Mouse (Mus musculus) WW6 (cell line): ENCODE data around the gene Tubb2b.

Source experiments
- DNase-seq: peaks from one replicate; pipeline ENCODE4 v3.0.0-alpha.2; 2013; ENCODE audit warnings: low read depth, low spot score

Gene Tubb2b

GRCm38 (mm10) chr13:34136605-34137004 is 6.3 kb upstream of the Tubb2b start:
- no peak for DNase-seq

GRCm38 (mm10) chr13:34134276-34134675 is 4.0 kb upstream of the Tubb2b start:
- no peak for DNase-seq

DNA sequence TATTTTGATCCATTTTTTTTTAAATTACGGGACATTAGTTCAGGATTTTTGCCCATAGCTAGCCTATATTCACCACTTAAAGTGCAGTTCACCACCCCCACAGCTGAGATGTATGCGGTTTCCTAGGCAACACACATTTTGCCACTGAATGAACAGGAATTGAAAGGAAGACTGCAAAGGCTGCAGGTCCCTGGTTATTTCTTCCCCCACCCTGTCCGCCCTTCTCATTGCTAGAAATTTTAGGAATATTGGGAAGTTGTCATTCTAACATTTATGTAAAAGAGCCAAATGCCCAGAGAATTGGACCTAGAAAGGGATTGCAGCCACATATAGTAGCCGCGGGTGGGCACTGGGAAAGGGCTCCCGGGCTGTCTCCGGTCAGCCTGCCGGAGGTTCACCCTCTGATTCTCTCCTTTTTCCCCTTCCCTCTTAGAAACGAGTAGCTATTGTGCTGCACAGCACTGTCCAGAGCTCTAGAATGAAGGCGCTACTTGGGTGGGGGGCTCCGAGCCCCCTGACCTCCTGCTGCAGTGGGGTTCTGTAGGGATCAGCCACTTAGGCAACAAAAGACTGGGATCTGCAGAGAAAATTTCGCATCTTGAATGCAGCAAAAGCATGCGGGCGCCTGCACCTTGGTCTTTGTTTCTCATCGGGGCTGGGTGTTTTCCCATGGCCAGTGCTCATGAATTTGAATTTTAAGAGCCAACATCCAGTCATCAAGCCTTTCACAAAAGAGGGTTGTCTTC is 3.2 kb upstream of the Tubb2b start:
- no peak for DNase-seq

- no peak for DNase-seq
Measured at GRCm38 (mm10) chr13:34132875-34133274, 2.6 kb upstream of the Tubb2b start.

DNA sequence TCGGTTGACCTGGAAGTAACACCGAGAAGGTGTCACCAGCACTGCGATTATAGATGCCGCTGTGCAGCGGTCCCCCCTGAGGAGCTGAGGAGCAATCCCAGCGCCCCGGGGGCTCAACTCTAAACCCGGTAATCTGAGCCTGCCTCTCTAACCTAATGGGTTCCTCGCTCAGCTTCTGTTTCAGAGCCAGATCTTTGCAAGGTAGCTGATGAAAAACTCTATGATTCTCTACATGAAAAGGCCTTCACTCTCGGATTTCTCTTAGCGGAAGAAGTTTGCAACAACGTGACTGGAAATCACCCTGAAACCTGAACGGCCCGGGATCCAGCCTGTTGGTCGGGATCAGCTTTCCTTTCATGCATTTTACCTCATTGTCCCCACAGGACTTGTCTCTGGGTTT is 2.0 kb upstream of the Tubb2b start:
- DNase-seq, result no peak

- peak; percentile 68 for DNase-seq
Measured at GRCm38 (mm10) chr13:34131708-34132060, 1.4 kb upstream of the Tubb2b start.

- DNase-seq, result peak; percentile 85
Measured at GRCm38 (mm10) chr13:34131011-34131707, 893 bp upstream of the Tubb2b start.

- DNase-seq, result peak; percentile 84
Measured at GRCm38 (mm10) chr13:34129485-34130225, 611 bp downstream of the Tubb2b start.

DNA sequence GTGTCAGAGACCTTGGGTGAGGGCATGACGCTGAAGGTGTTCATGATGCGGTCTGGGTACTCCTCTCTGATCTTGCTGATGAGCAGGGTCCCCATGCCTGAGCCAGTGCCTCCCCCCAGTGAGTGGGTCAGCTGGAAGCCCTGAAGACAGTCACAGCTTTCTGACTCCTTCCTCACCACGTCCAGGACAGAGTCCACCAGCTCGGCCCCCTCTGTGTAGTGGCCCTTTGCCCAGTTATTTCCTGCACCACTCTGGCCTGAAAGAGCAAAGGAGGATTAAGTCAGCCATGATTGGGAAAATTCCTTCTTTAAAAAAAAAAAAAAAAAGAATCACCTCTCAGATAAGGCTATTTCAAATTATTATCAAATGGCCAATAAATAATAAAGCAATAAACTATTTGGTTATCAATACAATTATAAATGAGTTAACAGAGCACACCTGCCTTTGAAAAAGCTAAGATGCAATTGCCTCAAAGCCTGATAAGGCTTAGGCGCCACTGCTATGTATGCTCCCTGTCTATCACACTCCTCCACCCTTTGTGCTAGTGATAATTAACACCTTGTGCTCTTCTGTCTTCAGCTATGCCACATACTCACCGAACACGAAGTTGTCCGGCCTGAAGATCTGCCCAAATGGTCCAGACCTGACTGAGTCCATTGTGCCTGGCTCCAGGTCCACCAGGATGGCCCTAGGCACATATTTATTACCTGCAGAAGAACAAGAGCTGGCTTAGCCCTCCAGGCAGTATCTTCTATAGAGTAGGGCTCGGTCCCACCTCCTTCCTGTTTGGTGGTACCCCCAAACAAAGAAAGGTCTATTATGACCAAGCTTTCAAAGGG is 1.8 kb downstream of the Tubb2b start:
- DNase-seq, result no peak

DNA sequence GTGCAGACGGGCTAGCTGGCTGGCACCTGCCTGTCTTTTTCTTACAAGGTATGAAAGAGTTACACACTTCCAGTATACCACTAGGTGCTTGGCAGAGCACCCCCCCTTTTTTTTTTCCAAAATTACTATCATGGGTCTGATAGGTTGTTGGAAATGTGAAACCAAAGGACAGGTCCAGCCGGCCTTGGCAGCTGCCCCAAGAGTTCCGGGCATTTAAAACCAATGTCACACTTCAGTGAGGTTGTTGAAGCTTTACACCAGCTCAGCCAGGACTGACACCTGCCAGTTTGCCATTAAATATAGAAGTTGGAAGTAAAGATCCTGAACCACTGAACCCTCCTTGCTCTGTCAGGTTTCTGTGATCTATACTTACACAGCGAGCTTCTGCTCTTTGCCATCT is 4.6 kb downstream of the Tubb2b start:
- no peak for DNase-seq

GRCm38 (mm10) chr13:34120536-34120935 is 9.7 kb downstream of the Tubb2b start:
- no peak for DNase-seq

- DNase-seq, result no peak
Measured at GRCm38 (mm10) chr13:34119406-34119805, 10.9 kb downstream of the Tubb2b start.

- no peak for DNase-seq
Measured at GRCm38 (mm10) chr13:34118816-34119215, 11.4 kb downstream of the Tubb2b start.

DNA sequence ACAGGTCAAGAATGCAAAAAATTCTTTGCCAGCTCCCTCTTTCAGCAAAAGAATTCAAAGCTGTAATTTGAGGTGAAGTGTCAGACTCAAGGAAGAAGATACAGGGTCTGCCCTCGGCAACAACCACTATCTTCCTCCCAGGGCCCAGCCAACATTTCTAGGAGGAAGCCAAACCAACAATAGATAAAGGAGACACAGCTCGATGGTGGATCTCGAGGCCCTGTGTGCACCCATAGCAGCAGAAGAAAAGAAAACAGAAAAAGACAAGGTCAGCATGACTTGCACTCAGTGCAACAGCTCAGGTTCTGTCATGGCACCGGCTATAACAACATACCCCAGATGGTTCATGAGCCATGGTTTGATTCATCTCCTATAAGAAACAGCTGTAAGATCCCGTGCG is 13.8 kb downstream of the Tubb2b start:
- DNase-seq, result no peak

- DNase-seq, result no peak
Measured at GRCm38 (mm10) chr13:34114654-34115053, 15.6 kb downstream of the Tubb2b start.

DNA sequence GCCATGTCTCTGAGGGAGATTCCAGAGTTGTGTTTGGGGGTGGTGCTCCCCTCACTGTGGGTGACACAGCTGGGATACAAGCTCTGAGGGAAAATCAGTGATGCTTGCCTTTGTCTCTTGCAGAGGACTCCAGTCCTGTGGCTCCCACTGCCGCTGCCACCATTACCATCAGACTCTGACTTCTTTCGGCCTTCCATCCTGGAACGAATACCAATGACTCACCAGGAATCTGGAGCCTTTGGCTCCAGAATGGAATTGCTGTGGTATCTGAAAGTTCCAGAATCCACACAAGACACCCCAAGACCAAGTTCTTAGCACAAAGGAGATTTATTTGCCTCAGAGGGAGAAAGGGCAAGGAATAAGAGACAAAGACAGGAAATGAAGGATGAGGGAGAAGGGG is 17.2 kb downstream of the Tubb2b start:
- no peak for DNase-seq

GRCm38 (mm10) chr13:34112369-34113081 is 17.7 kb downstream of the Tubb2b start:
- DNase-seq, result no peak

- no peak for DNase-seq
Measured at GRCm38 (mm10) chr13:34111878-34112277, 18.4 kb downstream of the Tubb2b start.

GRCm38 (mm10) chr13:34111019-34111418 is 19.2 kb downstream of the Tubb2b start:
- no peak for DNase-seq

DNA sequence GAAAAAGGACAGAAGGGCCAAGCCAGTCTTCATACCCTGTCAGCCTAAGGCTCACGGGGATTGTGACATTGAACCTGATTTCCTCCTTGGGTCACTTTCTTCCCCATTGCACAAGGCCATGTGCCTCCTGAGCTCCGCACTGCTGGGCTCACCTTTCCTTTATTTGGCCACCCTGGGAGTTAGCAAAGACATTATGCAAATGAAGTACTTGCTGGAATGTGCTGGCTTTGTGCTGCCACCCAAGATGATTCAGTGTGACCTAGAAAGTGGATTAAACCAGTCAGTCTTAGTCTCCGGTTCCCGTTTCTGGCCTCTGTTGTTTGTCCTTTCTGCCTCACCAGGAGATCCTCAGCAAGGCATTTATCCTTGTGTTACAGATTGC is 20.6 kb downstream of the Tubb2b start:
- DNase-seq, result peak; percentile 65

DNA sequence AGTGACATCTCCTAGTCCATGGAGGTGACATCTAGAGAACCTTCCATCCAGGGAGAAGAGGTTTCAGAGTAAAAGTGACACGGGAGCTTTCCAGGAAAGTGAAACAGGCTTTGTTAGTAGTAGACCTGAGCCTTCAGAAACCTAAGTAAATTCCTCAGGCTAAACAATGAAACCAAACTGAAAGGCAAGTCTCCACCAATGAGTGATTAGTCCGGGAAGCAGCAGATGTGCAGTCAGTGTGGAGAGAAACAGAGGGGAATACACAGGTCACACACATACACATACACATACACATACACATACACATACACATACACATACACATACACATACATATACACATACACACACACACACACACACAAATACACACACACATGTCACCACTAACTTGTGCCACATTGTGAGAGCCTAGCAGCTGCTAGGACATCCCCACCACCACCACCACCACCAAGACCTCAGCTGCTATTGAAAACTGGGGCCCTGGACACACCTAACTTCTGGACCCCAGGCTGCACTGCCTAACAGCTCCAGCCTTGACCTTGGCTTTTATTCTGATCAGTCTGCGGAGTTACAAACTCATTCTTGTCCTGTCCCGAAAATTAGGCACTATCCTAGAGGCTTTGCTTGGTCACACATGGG is 21.1 kb downstream of the Tubb2b start:
- DNase-seq, result no peak
